Mouse (Mus musculus) megakaryocyte, embryonic 14.5 days (primary cell): ENCODE data around the gene Il12rb1. TPM values are rescaled to one million over a fixed set of nuclear protein-coding genes. Genes with fewer than 3 reads are reported as not detected.
A peak's percentile ranks its signal among the peaks of the same experiment; 100 is the strongest.

Experiments
- H3K27me3 ChIP-seq: replicated peaks from 2 replicates; pipeline ENCODE3; 2012; ENCODE audit warnings: inconsistent platforms
- H3K36me3 ChIP-seq: replicated peaks from 2 replicates; pipeline ENCODE3; 2012; ENCODE audit warnings: low read length, inconsistent platforms, mixed read lengths
- H3K4me1 ChIP-seq: 2 replicates; pipeline ENCODE4 v1.6.1; 2012; ENCODE audit warnings: inconsistent platforms
- H3K4me3 ChIP-seq: replicated peaks from 2 replicates; pipeline ENCODE3; 2012; ENCODE audit warnings: moderate library complexity, mild to moderate bottlenecking, inconsistent platforms
- H3K9me3 ChIP-seq: 2 replicates; pipeline ENCODE4 v1.6.1; 2012; ENCODE audit warnings: inconsistent platforms
- FLI1 ChIP-seq: IDR thresholded peaks from 2 replicates; pipeline ENCODE4 v1.6.1; 2012; ENCODE audit warnings: low read length, inconsistent platforms, mixed read lengths
- GATA1 ChIP-seq: IDR thresholded peaks from 3 replicates; pipeline ENCODE4 v1.6.1; 2012; ENCODE audit warnings: mixed read lengths, low read length, inconsistent platforms, borderline replicate concordance
- polyA plus RNA-seq: library from polyadenylated mRNA; stranded (reverse); fragments of >175 nt; gene quantifications from 2 replicates; pipeline ENCODE4 v1.2.3, GENCODE M21; 2012; ENCODE audit warnings: low replicate concordance; ENCODE audit not compliant: insufficient read depth

The Il12rb1 gene
- polyA plus RNA-seq, 1 experiment = 11.1 TPM

DNA sequence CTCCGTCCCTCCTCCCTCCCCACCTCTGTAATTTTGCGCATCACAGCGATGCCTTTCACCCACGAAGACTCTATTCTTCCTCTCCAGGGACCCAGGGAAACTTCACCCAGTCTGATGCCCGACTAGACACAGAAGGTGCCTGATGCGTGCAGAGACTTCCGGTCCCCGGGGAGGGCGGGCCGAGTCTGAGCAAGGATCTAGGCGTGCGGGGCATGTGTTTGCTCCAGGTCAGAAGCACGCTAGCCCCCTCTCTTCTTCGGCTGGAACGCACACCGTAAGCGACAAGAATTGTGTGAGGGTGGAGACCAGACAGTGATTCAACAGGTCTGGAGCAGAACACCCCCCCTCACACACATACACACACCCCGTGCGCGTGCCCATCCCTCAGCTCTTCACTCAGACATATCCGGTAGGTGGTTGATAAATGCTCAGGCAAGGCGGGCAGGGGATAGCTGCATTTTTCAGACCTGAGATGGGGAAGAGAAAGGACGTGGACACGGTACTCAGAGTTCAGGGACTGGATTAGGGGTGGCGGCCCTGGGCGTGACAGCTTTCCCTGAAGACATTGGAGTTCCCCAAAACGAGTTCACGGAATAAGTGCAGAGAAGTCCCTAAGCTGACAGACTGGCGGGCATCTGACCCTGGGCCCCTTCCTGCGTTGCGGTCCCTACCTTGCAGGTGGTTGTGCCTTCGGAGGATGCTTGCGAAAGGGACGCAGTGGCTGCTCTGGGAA lies 42.2 kb upstream of the Il12rb1 start:
- H3K4me1 ChIP-seq = peaks cover 85% of the 10 kb centered on the region
- TF ChIP-seq FLI1 = no peak
- TF ChIP-seq GATA1 = no peak
- H3K9me3 ChIP-seq = no peaks in the 10 kb centered on the region
- H3K27me3 ChIP-seq = peaks cover 3% of the 10 kb centered on the region
- H3K36me3 ChIP-seq = peaks cover 51% of the 10 kb centered on the region
- H3K4me3 ChIP-seq = peak overlapping the region; percentile 89

DNA sequence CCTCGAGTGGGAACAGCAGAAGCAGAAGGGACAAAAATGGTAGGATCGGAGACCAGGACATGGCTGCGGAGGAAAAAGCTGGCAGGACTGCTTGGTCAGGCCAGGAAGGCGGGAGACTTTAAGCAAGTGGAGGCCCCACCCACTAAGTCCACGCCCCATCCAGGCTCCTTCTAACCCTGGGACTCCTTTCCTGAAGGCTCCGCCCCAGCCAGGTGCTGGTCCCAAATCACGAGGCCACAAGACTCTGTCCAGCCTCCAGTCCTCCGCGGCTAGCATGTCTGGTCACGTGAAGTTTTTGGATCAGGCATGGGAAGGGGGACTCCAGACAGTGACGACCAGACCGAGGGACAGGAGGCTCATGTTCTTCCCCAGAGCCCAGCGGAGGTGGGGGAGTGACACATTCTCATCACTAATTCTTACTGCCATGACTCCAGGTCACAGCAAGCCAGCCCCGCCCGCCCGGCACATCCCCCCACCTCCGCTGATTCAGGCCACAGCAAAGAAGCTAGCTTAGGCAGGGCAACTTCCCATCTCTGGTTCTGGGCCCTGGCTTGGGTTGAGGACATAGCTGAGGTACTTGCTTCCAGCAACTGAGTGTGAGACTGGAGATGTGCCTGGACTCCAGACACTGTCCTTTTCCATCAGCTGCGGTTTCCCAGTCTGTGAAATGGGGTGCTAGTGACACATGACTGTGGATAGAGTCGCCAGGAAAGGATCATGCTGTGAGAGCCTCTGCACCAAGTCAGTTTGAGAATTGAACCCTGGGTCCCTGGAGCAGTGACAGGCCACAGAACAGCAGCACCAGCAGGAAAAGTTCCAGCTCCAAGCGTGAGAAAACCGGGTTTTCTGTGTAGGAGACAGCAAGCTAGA lies 41.4 kb upstream of the Il12rb1 start:
- Histone ChIP-seq H3K4me3 (peak overlapping the region; percentile 89), H3K36me3 (peaks cover 59% of the 10 kb centered on the region), H3K27me3 (peaks cover 6% of the 10 kb centered on the region), H3K4me1 (peaks cover 85% of the 10 kb centered on the region), H3K9me3 (no peaks in the 10 kb centered on the region)
- no peak for TF ChIP-seq GATA1
- TF ChIP-seq FLI1 = no peak

DNA sequence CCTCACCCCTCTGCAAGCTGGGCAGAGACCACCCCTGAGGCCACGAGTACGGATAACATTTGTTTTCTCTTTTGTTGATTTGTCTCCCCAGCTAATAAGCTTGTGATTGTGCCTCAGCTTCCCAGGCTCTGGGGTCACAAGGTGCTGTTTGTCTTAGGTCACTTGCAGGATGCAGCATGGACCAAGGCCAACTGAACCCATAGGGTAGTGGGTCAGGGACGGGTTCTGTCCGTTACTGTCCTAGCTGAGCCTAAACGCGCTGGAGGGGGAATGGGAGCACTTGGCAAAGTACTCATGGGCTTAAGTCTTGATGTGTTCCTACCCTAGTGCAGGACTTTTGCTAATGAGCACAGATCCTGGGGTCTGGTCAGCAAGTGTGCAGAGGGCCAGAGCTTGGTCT lies 40.7 kb upstream of the Il12rb1 start:
- Histone ChIP-seq H3K9me3 (no peaks in the 10 kb centered on the region), H3K27me3 (peaks cover 6% of the 10 kb centered on the region), H3K4me1 (peaks cover 84% of the 10 kb centered on the region), H3K36me3 (peaks cover 65% of the 10 kb centered on the region), H3K4me3 (no peak overlapping the region)
- no peak for TF ChIP-seq GATA1
- TF ChIP-seq FLI1 = no peak

DNA sequence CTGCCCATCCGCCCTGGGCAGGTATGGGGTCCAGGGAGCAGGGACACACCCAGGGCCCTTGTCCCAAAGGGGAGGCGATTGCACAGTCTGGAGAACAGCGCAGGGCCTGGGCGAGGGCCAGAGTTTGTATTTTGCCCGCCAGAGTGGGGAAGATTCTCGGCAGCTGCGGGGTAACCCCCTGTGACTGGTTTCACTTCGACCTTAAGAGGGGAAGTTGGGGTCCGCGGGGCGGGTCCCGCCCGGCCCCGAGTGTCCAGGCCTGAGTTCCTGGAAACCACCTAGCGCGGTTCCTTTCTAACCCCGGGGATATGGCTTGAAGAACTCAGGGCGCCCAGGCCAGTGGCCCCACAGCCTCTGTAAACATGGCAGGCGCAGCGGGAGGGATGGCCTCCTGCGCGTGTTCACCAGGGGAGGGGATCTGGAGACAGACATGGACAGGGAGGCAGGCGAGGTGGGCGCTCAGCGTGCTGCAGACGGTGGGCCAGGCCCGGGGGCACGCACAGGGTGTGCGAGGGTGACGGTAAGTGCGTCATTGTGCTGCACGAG lies 39.9 kb upstream of the Il12rb1 start:
- peaks cover 73% of the 10 kb centered on the region for H3K36me3 ChIP-seq
- H3K4me1 ChIP-seq = peaks cover 82% of the 10 kb centered on the region
- no peaks in the 10 kb centered on the region for H3K9me3 ChIP-seq
- H3K4me3 ChIP-seq = no peak overlapping the region
- TF ChIP-seq FLI1 (no peak), GATA1 (no peak)
- H3K27me3 ChIP-seq = peaks cover 6% of the 10 kb centered on the region

DNA sequence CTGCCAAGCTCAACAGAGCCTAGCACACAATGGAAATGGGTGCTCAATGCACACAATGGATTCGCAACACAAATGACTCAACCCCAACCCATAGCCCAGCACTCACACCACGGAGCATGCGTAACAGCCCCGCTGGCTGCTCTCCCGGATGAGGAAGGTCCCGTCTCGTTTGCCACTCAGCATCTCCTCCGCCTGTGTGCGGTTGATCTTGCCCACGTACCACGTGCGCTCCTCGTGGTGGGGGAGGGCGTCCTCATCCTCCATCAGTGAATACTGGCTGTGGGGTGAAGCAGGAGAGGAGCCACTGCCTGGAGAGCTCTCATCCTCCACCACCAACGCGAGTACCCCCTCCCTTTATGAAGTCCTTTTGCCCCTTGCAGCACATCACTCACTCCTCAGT lies 39.3 kb upstream of the Il12rb1 start:
- H3K36me3 ChIP-seq = peaks cover 74% of the 10 kb centered on the region
- H3K4me1 ChIP-seq = peaks cover 80% of the 10 kb centered on the region
- no peaks in the 10 kb centered on the region for H3K9me3 ChIP-seq
- peak overlapping the region; percentile 29 for H3K4me3 ChIP-seq
- H3K27me3 ChIP-seq = peaks cover 6% of the 10 kb centered on the region
- TF ChIP-seq FLI1 (no peak), GATA1 (no peak)

DNA sequence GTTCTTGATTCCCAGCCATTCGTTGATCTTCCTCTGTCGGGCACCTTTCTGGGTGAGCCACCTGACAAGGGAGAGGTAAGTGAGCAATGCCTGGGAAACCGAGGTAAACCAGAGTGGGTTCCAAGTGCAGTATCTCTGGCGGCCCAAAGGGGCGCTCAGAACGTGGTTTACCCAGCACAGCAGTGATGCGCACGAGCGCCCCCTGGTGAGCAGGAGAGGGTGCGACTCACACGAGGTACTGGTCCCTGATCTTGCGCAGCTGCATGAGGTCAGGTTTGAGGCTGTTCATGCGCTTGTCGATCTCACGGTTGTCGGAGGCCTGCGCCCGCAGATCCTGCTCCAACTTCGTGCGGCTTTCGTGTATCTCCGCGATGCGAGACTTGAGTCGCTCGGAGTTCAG lies 38.9 kb upstream of the Il12rb1 start:
- peaks cover 74% of the 10 kb centered on the region for H3K36me3 ChIP-seq
- H3K4me1 ChIP-seq = peaks cover 81% of the 10 kb centered on the region
- no peaks in the 10 kb centered on the region for H3K9me3 ChIP-seq
- peak overlapping the region; percentile 38 for H3K4me3 ChIP-seq
- H3K27me3 ChIP-seq = peaks cover 6% of the 10 kb centered on the region
- no peak for TF ChIP-seq FLI1
- TF ChIP-seq GATA1 = no peak

DNA sequence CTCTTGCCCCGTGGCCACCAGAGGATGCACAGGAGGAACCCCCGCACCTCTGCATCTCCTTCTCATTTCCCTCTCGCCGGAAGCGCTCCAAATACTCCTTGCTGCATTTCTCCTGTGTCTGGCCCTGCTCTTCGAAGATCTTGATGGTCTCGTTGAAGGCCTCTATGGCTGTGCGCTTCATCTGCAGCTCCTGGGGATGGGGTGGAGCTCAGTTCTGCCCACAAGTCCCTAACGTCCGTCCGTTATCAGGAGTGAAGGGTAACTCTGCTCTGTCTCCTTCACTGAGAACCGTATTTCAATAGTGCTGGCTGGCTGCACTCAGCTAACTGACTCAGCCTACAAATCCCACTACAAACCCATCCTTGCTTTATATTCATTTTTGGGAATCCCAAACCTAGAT lies 38.4 kb upstream of the Il12rb1 start:
- peaks cover 75% of the 10 kb centered on the region for H3K36me3 ChIP-seq
- H3K4me3 ChIP-seq = no peak overlapping the region
- H3K27me3 ChIP-seq = peaks cover 6% of the 10 kb centered on the region
- H3K4me1 ChIP-seq = peaks cover 81% of the 10 kb centered on the region
- TF ChIP-seq FLI1 = no peak
- TF ChIP-seq GATA1 = no peak
- H3K9me3 ChIP-seq = no peaks in the 10 kb centered on the region

DNA sequence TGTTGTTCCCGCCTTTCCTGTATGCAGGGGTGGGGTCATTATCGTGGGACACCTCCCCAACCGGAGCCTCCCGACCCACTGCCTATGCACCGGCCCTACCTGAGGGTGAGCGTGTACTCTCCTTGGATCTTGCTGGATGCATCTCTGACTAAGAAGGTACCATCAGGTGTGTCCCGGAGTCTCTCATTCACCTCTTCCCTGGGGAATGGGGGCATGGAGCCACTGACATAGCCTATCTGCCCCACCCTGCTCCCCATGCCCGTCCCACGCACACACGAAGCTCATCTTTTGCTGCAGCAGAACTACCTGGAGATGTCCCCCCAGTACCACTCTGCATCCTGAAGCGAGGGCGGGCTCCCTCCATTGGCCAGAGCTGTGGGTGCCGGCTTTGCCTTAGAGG lies 37.5 kb upstream of the Il12rb1 start:
- Histone ChIP-seq H3K4me3 (no peak overlapping the region), H3K9me3 (no peaks in the 10 kb centered on the region), H3K36me3 (peaks cover 80% of the 10 kb centered on the region), H3K4me1 (peaks cover 83% of the 10 kb centered on the region), H3K27me3 (peaks cover 6% of the 10 kb centered on the region)
- TF ChIP-seq FLI1 (no peak), GATA1 (no peak)

DNA sequence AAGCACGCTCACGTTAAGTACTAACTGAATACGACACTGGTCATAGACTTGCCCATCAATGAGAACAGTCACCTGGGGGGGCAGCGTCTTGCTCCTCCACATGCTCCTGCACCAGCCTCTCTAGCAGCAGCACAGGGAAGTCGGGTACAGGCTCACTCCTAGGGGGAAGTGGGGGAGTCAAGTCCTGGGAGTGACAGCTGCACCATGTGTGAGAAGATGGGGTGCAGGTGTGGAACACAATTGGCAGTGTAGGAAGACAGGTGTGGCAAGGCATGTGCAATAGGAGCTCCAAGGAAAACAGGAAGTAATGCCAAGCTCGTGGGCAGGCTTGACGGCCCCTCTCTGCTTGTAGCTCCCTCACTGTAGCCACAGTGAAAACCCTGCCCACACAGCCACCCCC lies 37.0 kb upstream of the Il12rb1 start:
- peaks cover 80% of the 10 kb centered on the region for H3K36me3 ChIP-seq
- peaks cover 83% of the 10 kb centered on the region for H3K4me1 ChIP-seq
- no peaks in the 10 kb centered on the region for H3K9me3 ChIP-seq
- H3K4me3 ChIP-seq = no peak overlapping the region
- no peak for TF ChIP-seq GATA1
- TF ChIP-seq FLI1 = no peak
- peaks cover 6% of the 10 kb centered on the region for H3K27me3 ChIP-seq

DNA sequence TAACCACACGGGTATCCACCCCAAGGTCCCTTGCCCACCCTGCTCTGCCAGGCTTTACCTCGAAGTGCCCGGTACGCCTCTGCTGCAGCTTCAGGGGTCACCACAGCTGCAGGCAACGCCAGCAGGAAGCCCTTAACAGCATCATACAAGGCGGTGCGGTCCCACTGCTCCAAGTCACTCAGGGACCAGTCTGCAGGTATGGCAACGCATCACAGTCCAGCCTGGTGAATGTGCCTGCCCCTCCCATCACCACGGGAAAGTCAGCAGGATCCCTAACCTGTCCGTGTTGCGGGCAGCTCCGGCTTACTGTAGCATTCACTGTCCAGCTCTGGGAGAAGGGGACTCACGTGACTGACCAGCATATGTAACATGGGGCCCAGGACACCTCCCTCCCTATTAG lies 36.2 kb upstream of the Il12rb1 start:
- H3K4me1 ChIP-seq = peaks cover 76% of the 10 kb centered on the region
- H3K4me3 ChIP-seq = no peak overlapping the region
- TF ChIP-seq FLI1 (no peak), GATA1 (no peak)
- H3K9me3 ChIP-seq = no peaks in the 10 kb centered on the region
- H3K27me3 ChIP-seq = peaks cover 6% of the 10 kb centered on the region
- peaks cover 80% of the 10 kb centered on the region for H3K36me3 ChIP-seq
